Mouse (Mus musculus): ENCODE measurements around the gene Olfr1231.

The Olfr1231 gene

GRCm38 (mm10) chr2:89306974-89307373 lies at the start of gene Olfr1231:
Gene Olfr1231 (minus strand): TSS chr2:89307074.
- DNase-seq, result no peak

- no peak for DNase-seq
Observed at GRCm38 (mm10) chr2:89342298-89342697, 35.4 kb upstream of the Olfr1231 start, which contains the start of gene Olfr1233. Gene Olfr1233 (minus strand): TSS chr2:89342398.

- no peak for DNase-seq
Observed at GRCm38 (mm10) chr2:89329575-89329974, 22.7 kb upstream of the Olfr1231 start, which contains the start of gene Olfr1232. Gene Olfr1232 (minus strand): TSS chr2:89329675.

GRCm38 (mm10) chr2:89297168-89297567 lies 9.7 kb downstream of the Olfr1231 start, which contains the start of gene Olfr1230:
Gene Olfr1230 (minus strand): TSS chr2:89297268.
- DNase-seq, result no peak

- DNase-seq, result no peak
Observed at GRCm38 (mm10) chr2:89287914-89288313, 19.0 kb downstream of the Olfr1231 start, which contains the start of gene Olfr1229. Gene Olfr1229 (minus strand): TSS chr2:89288014.

- no peak for DNase-seq
Observed at GRCm38 (mm10) chr2:89253962-89254361, 52.9 kb downstream of the Olfr1231 start, which contains the start of gene Olfr1228. Gene Olfr1228 (minus strand): TSS chr2:89254062.
